ENCODE assay signal across 17 mouse cellular contexts in the genomic region with DNA sequence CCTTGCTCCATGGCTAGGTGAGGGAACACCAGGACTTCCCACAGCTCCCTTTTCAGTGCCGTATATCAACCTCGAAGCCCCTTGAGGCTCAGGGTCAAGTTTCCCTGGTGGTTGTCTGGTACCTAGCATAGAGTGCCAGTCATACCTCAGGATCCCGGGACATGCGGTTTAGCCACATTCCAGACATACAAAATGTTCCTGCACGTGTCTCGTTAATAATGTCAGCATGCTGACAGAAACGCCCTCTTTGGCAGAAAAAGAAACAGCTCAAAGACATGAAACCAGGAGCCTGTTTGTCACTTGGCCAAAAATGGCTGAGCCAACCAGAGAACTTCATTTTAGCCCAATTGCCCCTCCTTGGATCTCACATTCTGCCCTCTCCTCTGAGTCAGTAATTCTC. TPM values are rescaled to one million over a fixed set of nuclear protein-coding genes. Genes with fewer than 3 reads are reported as not detected.
DNase-seq lines count a peak whose midpoint lies in the region; ATAC-seq lines count a peak whose summit lies in the region.
"Had no signal": no experiment of that assay in that cellular context is flagged by ENCODE, and none has a peak within 500 bp of the region (broad histone marks: within the 10 kb centered on the region; RNA-seq: fewer than 3 reads in every experiment).

No protein-coding gene starts in this region.

- peak; percentile 88 for DNase-seq in embryonic facial prominence, embryonic 14.5 days (ENCODE audit: low spot score)
- no peak for DNase-seq in embryonic facial prominence, embryonic 10.5 days (ENCODE audit: low spot score)
- DNase-seq in Muller cell, postnatal 12 days (ENCODE audit: inconsistent ontology term): peak; percentile 72
- peak; percentile 36 for DNase-seq in kidney, postnatal 10 days
- no peak for DNase-seq in cerebellum, postnatal 4 days (ENCODE audit: low spot score in 2 of 2)
- no peak for DNase-seq in testis, postnatal 10 days (ENCODE audit: low spot score)
- DNase-seq: cerebellum, postnatal 36 days; heart, adult 18-20 months; heart, postnatal 4 days; left cerebral cortex, postnatal 4 days; thymus, postnatal 4 days had no signal

- no peaks in the 10 kb centered on the region for H3K27me3 ChIP-seq in embryonic facial prominence, embryonic 14.5 days (replicated peaks; ENCODE audit: control insufficient read depth, insufficient read depth, low read length)
- H3K27me3 ChIP-seq in embryonic facial prominence, embryonic 10.5 days (replicated peaks; ENCODE audit: low read depth, poor library complexity, severe bottlenecking): no peaks in the 10 kb centered on the region
- H3K27me3 ChIP-seq in lung, embryonic 15.5 days: no peaks in the 10 kb centered on the region
- no peaks in the 10 kb centered on the region for H3K27me3 ChIP-seq in intestine, embryonic 15.5 days (replicated peaks)
- H3K27me3 ChIP-seq: neural tube, embryonic 12.5 days had no signal

- peaks cover 15% of the 10 kb centered on the region; the same call in 1 of the 2 replicates for H3K4me1 ChIP-seq in embryonic facial prominence, embryonic 14.5 days (ENCODE audit: control insufficient read depth, insufficient read depth, low read length)
- H3K4me1 ChIP-seq in embryonic facial prominence, embryonic 10.5 days: peaks cover 33% of the 10 kb centered on the region
- H3K4me1 ChIP-seq in lung, embryonic 15.5 days: peaks cover 58% of the 10 kb centered on the region
- H3K4me1 ChIP-seq in intestine, embryonic 15.5 days (replicated peaks): peaks cover 30% of the 10 kb centered on the region
- H3K4me1 ChIP-seq: neural tube, embryonic 12.5 days had no signal

- no peak overlapping the region for H3K27ac ChIP-seq in embryonic facial prominence, embryonic 14.5 days (replicated peaks; ENCODE audit: low read depth, low read length)
- no peak overlapping the region for H3K27ac ChIP-seq in embryonic facial prominence, embryonic 10.5 days (replicated peaks)
- H3K27ac ChIP-seq in lung, embryonic 15.5 days: peak overlapping the region; percentile 29; the same call in 1 of the 2 replicates
- no peak overlapping the region for H3K27ac ChIP-seq in intestine, embryonic 15.5 days
- H3K27ac ChIP-seq: layer of hippocampus, adult 2 months; midbrain, embryonic 10.5 days; neural tube, embryonic 12.5 days had no signal

- no peak overlapping the region for H3K9ac ChIP-seq in embryonic facial prominence, embryonic 14.5 days (ENCODE audit: low read depth, low read length)
- no peak overlapping the region for H3K9ac ChIP-seq in lung, embryonic 15.5 days
- no peak overlapping the region for H3K9ac ChIP-seq in intestine, embryonic 15.5 days
- H3K9ac ChIP-seq: neural tube, embryonic 12.5 days had no signal

- 39% methylated on average over 7 of the region's 7 CpGs for WGBS in embryonic facial prominence, embryonic 14.5 days
- WGBS in embryonic facial prominence, embryonic 10.5 days: 66% methylated on average over 7 of the region's 7 CpGs
- 42% methylated on average over 7 of the region's 7 CpGs for whole genome bisulfite sequencing in lung, embryonic 15.5 days
- WGBS in intestine, embryonic 15.5 days: 65% methylated on average over 7 of the region's 7 CpGs

- H3K4me3 ChIP-seq in embryonic facial prominence, embryonic 14.5 days (ENCODE audit: low read depth, low read length): no peak overlapping the region
- H3K4me3 ChIP-seq in embryonic facial prominence, embryonic 10.5 days: no peak overlapping the region
- no peak overlapping the region for H3K4me3 ChIP-seq in lung, embryonic 15.5 days
- H3K4me3 ChIP-seq in intestine, embryonic 15.5 days (replicated peaks): no peak overlapping the region
- H3K4me3 ChIP-seq: layer of hippocampus, adult 2 months; midbrain, embryonic 10.5 days; neural tube, embryonic 12.5 days had no signal

- H3K36me3 ChIP-seq in embryonic facial prominence, embryonic 14.5 days (ENCODE audit: control insufficient read depth, insufficient read depth, low read length): no peaks in the 10 kb centered on the region
- H3K36me3 ChIP-seq in embryonic facial prominence, embryonic 10.5 days (replicated peaks): no peaks in the 10 kb centered on the region
- no peaks in the 10 kb centered on the region for H3K36me3 ChIP-seq in lung, embryonic 15.5 days
- H3K36me3 ChIP-seq in intestine, embryonic 15.5 days: no peaks in the 10 kb centered on the region
- H3K36me3 ChIP-seq: midbrain, embryonic 10.5 days; neural tube, embryonic 12.5 days had no signal

- H3K9me3 ChIP-seq in embryonic facial prominence, embryonic 14.5 days (ENCODE audit: control insufficient read depth, low read length): no peaks in the 10 kb centered on the region
- no peaks in the 10 kb centered on the region for H3K9me3 ChIP-seq in embryonic facial prominence, embryonic 10.5 days
- no peaks in the 10 kb centered on the region for H3K9me3 ChIP-seq in lung, embryonic 15.5 days
- H3K9me3 ChIP-seq in intestine, embryonic 15.5 days: no peaks in the 10 kb centered on the region
- H3K9me3 ChIP-seq: midbrain, embryonic 10.5 days; neural tube, embryonic 12.5 days had no signal

- peak; percentile 75 for ATAC-seq in embryonic facial prominence, embryonic 14.5 days (ENCODE audit: low read depth)
- ATAC-seq in lung, embryonic 15.5 days (ENCODE audit: borderline replicate concordance, extremely low read depth, low FRiP score, low TSS enrichment): peak; percentile 33; the same call in 1 of the 2 replicates
- ATAC-seq in intestine, embryonic 15.5 days: no peak
- ATAC-seq: forebrain, embryonic 16.5 days had no signal

- H3K4me2 ChIP-seq in embryonic facial prominence, embryonic 14.5 days (ENCODE audit: low read depth, low read length): no peak overlapping the region
- no peak overlapping the region for H3K4me2 ChIP-seq in lung, embryonic 15.5 days
- no peak overlapping the region for H3K4me2 ChIP-seq in intestine, embryonic 15.5 days (replicated peaks)
- H3K4me2 ChIP-seq: neural tube, embryonic 12.5 days had no signal

RNA-seq across cellular contexts. Expression of a gene that starts 2.8 kb away (rescaled TPM):
- polyA plus RNA-seq in embryonic facial prominence, embryonic 14.5 days (2014; fragmentation: Nextera tagmentation; extraction: Ambion mirVana): 0.21 TPM in 1 of 2 replicates, not detected in the other
- not detected in 2 replicates for polyA plus RNA-seq in embryonic facial prominence, embryonic 10.5 days (2016; fragmentation: Nextera tagmentation; extraction: Ambion mirVana)
- 0.14 and 0.27 TPM in 2 replicates for polyA plus RNA-seq in lung, embryonic 15.5 days (2015; fragmentation: Nextera tagmentation; extraction: Ambion mirVana)
- 0.16 and 0.28 TPM in 2 replicates for polyA plus RNA-seq in intestine, embryonic 15.5 days (2015; fragmentation: Nextera tagmentation; extraction: Ambion mirVana)
- polyA plus RNA-seq: forebrain, embryonic 16.5 days; midbrain, embryonic 10.5 days had no signal

Comparison
In these comparisons a context has a peak if more than half of its experiments do, and no peak if none do; other contexts are left out.
1. DNase-seq: peak in embryonic facial prominence, embryonic 14.5 days (single experiment), Muller cell, postnatal 12 days (single experiment) and kidney, postnatal 10 days (single experiment); none in embryonic facial prominence, embryonic 10.5 days (single experiment), cerebellum, postnatal 4 days (0 of 2) and testis, postnatal 10 days (single experiment).